ENCODE assay signal across 9 mouse cellular contexts in the genomic region with DNA sequence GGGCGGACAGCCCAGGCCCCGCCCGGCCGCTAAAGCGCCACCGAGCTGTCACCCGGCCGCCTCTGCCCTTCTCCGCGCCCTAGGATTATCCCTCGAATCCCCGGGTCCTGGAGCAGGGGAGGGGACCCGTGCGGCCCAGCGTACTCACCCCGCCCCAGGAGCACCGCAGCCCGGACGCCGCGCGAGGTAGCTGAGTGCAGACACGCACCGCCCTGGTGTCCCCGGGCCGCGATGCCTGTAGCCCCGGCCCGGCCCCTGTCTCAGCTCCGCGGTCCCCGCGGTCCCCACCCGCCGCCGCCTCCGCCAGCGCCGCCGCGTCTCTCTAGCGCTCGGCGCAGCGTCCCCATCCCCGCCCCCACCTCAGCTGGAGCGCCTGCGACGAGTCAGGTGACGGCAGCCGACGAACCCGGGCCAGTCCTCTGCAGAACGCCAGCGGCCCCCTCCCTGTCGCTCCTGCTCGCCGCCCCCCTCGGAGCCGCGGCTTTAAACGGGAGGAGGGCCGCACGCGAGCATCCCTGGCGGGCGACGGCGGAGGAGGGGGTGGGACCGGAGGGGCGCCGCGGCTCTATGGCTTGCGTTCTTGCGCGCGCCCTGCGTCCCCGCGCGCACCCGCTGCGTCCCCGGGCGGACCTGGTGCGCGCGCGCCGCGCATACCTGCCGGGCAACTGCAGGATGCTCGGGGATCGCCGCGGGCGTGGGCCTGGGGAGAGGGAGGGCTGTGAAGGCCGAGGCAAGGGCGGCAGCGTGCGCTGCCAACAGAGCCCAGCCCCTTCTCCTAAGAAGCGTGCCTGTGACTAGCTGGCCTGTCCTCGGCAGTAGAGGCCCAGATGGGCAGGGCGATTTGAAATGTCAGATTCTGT. TPM values are rescaled to one million over a fixed set of nuclear protein-coding genes. Genes with fewer than 3 reads are reported as not detected.
DNase-seq lines count a peak whose midpoint lies in the region; ATAC-seq and TF ChIP-seq lines count a peak whose summit lies in the region.
"Had no signal": no experiment of that assay in that cellular context is flagged by ENCODE, and none has a peak within 500 bp of the region (broad histone marks: within the 10 kb centered on the region; RNA-seq: fewer than 3 reads in every experiment).

A gene (minus strand): TSS at position 542 of the 860 bp plus-strand sequence.

- DNase-seq in lung, postnatal 0 days (ENCODE audit: low spot score) = no peak
- DNase-seq in lung, adult 2 months = no peak
- peak; percentile 94 for DNase-seq in cerebellum, postnatal 14 days
- peak; percentile 79 to 85 for DNase-seq in frontal cortex, postnatal 14 days (ENCODE audit: low spot score in 2 of 2)
- peak; percentile 41 for DNase-seq in limb, embryonic 14.5 days (ENCODE audit: low spot score)
- peak; percentile 80 for DNase-seq in retina, embryonic 14.5 days (ENCODE audit: low spot score)

- no peak for TF ChIP-seq CTCF in lung, postnatal 0 days (IDR thresholded peaks at IDR 0.05)
- TF ChIP-seq CTCF in lung, adult 2 months (IDR thresholded peaks at IDR 0.05; ENCODE audit: insufficient read depth, low read length) = no peak

- H3K4me1 ChIP-seq in lung, postnatal 0 days (ENCODE audit: insufficient read depth, low read depth, low read length) = no peaks in the 10 kb centered on the region; the same call in 1 of the 2 replicates
- no peaks in the 10 kb centered on the region for H3K4me1 ChIP-seq in lung, adult 2 months (ENCODE audit: control insufficient read depth, insufficient read depth, low read length)
- 0 out of 2 replicates have a peak, but pooled peaks cover 5% of the 10 kb centered on the region for H3K4me1 ChIP-seq in kidney, embryonic 14.5 days (ENCODE audit: control insufficient read depth, insufficient read depth, low read length)
- 0 out of 2 replicates have a peak, but pooled peaks cover 3% of the 10 kb centered on the region for H3K4me1 ChIP-seq in limb, embryonic 14.5 days (ENCODE audit: control insufficient read depth, insufficient read depth, low read length)

- H3K9me3 ChIP-seq in lung, postnatal 0 days (ENCODE audit: low read length) = peaks cover 2% of the 10 kb centered on the region; the same call in 1 of the 2 replicates
- H3K9me3 ChIP-seq in kidney, embryonic 14.5 days (ENCODE audit: control insufficient read depth, low read length) = no peaks in the 10 kb centered on the region
- no peaks in the 10 kb centered on the region for H3K9me3 ChIP-seq in limb, embryonic 14.5 days (ENCODE audit: control insufficient read depth, low read length)

- TF ChIP-seq EP300 in lung, postnatal 0 days (IDR thresholded peaks at IDR 0.05) = no peak

- under 1% methylated on average over 53 of the region's 104 CpGs for WGBS in lung, postnatal 0 days
- WGBS in lung, adult 2 months = 1% methylated on average over 101 of the region's 104 CpGs
- WGBS in kidney, embryonic 14.5 days = under 1% methylated on average over 84 of the region's 104 CpGs
- under 1% methylated on average over 47 of the region's 104 CpGs for WGBS in limb, embryonic 14.5 days

- H3K4me2 ChIP-seq in lung, postnatal 0 days (replicated peaks; ENCODE audit: low read depth, low read length) = peak within 1 kb of the TSS; percentile 93
- peak within 1 kb of the TSS; percentile 95 for H3K4me2 ChIP-seq in kidney, embryonic 14.5 days (replicated peaks; ENCODE audit: low read depth, low read length)
- peak within 1 kb of the TSS; percentile 97 for H3K4me2 ChIP-seq in limb, embryonic 14.5 days (replicated peaks; ENCODE audit: low read depth, low read length, severe bottlenecking)

- H3K4me3 ChIP-seq in lung, postnatal 0 days (ENCODE audit: low read depth, low read length) = peak within 1 kb of the TSS; percentile 50
- H3K4me3 ChIP-seq in lung, adult 2 months (replicated peaks; ENCODE audit: extremely low read depth, low read depth, low read length) = no peak within 1 kb of the TSS
- H3K4me3 ChIP-seq in kidney, embryonic 14.5 days (ENCODE audit: low read length) = peak within 1 kb of the TSS; percentile 64
- peak within 1 kb of the TSS; percentile 72 for H3K4me3 ChIP-seq in limb, embryonic 14.5 days (replicated peaks; ENCODE audit: low read length)

- peak; percentile 61 for ATAC-seq in lung, postnatal 0 days
- ATAC-seq in kidney, embryonic 14.5 days (ENCODE audit: low FRiP score, low TSS enrichment) = peak; percentile 82
- ATAC-seq in limb, embryonic 14.5 days (ENCODE audit: low FRiP score, low read depth) = peak; percentile 83
- no peak; the same call in 1 of the 2 replicates for ATAC-seq in monocyte, adult 5-6 weeks (replicated peaks; ENCODE audit: insufficient number of reproducible peaks, low FRiP score, low TSS enrichment, poor library complexity, severe bottlenecking)

- no peak within 1 kb of the TSS for H3K9ac ChIP-seq in lung, postnatal 0 days (replicated peaks; ENCODE audit: low read depth)
- peak within 1 kb of the TSS; percentile 51 for H3K9ac ChIP-seq in kidney, embryonic 14.5 days (ENCODE audit: low read depth, low read length)
- H3K9ac ChIP-seq in limb, embryonic 14.5 days (ENCODE audit: low read depth, low read length, severe bottlenecking) = peak within 1 kb of the TSS; percentile 56

- H3K27ac ChIP-seq in lung, postnatal 0 days (ENCODE audit: low read length) = no peak within 1 kb of the TSS
- no peak within 1 kb of the TSS for H3K27ac ChIP-seq in kidney, embryonic 14.5 days (ENCODE audit: low read depth, low read length)
- H3K27ac ChIP-seq in limb, embryonic 14.5 days (replicated peaks; ENCODE audit: low read depth, low read length) = no peak within 1 kb of the TSS

- no peak for TF ChIP-seq POLR2A in lung, adult 2 months (IDR thresholded peaks at IDR 0.05; ENCODE audit: borderline replicate concordance, extremely low read depth, low read depth, low read length)
- no peak for TF ChIP-seq POLR2A in limb, embryonic 14.5 days (IDR thresholded peaks at IDR 0.05; ENCODE audit: borderline replicate concordance, extremely low read depth, insufficient read depth, insufficient read length)

- no peaks in the 10 kb centered on the region for H3K36me3 ChIP-seq in lung, postnatal 0 days (ENCODE audit: insufficient read depth, low read length)
- H3K36me3 ChIP-seq in kidney, embryonic 14.5 days (ENCODE audit: control insufficient read depth, insufficient read depth, low read length) = no peaks in the 10 kb centered on the region
- no peaks in the 10 kb centered on the region for H3K36me3 ChIP-seq in limb, embryonic 14.5 days (ENCODE audit: control insufficient read depth, insufficient read depth, low read length)

- H3K27me3 ChIP-seq in lung, postnatal 0 days (replicated peaks; ENCODE audit: insufficient read depth, low read length) = peaks cover 40% of the 10 kb centered on the region
- peaks cover 24% of the 10 kb centered on the region for H3K27me3 ChIP-seq in kidney, embryonic 14.5 days (ENCODE audit: control insufficient read depth, insufficient read depth, low read length)
- H3K27me3 ChIP-seq in limb, embryonic 14.5 days (ENCODE audit: control insufficient read depth, insufficient read depth, low read length) = peaks cover 47% of the 10 kb centered on the region

RNA-seq across cellular contexts. Expression of the gene that starts here (rescaled TPM):
- polyA plus RNA-seq in lung, postnatal 0 days (2015; fragmentation: Nextera tagmentation; extraction: Ambion mirVana) = 0.45 and 0.75 TPM in 2 replicates
- polyA plus RNA-seq in lung, adult 2 months (2012; rRNA removed) = 0.18 and 0.20 TPM in 2 replicates
- 13.0 and 18.9 TPM in 2 replicates for polyA plus RNA-seq in kidney, embryonic 14.5 days (2014; fragmentation: Nextera tagmentation; extraction: Ambion mirVana)
- 9.3 and 10.2 TPM in 2 replicates for polyA plus RNA-seq in limb, embryonic 14.5 days (2012; rRNA removed)
- polyA plus RNA-seq in limb, embryonic 14.5 days (2014; fragmentation: Nextera tagmentation; extraction: Ambion mirVana) = 5.2 and 5.5 TPM in 2 replicates
- not detected in 3 replicates for total RNA-seq in monocyte, adult 5-6 weeks (2017)
- total RNA-seq: neutrophil, adult 5-6 weeks had no signal

Comparison
In these comparisons a context has a peak if more than half of its experiments do, and no peak if none do; other contexts are left out.
1. Peak in ATAC-seq, H3K4me3 ChIP-seq and H3K4me2 ChIP-seq in lung, postnatal 0 days; RNA of the gene not detected or under 1 TPM.
2. DNase-seq: peak in cerebellum, postnatal 14 days (2 of 2), frontal cortex, postnatal 14 days (2 of 2), limb, embryonic 14.5 days (single experiment) and retina, embryonic 14.5 days (single experiment); none in lung, postnatal 0 days (single experiment) and lung, adult 2 months (single experiment).
3. Peak in every context shown above with its lines, with median percentiles within 50 percentile points of each other: H3K4me2 ChIP-seq.